ENCODE assay signal across 12 mouse cellular contexts in the genomic region with DNA sequence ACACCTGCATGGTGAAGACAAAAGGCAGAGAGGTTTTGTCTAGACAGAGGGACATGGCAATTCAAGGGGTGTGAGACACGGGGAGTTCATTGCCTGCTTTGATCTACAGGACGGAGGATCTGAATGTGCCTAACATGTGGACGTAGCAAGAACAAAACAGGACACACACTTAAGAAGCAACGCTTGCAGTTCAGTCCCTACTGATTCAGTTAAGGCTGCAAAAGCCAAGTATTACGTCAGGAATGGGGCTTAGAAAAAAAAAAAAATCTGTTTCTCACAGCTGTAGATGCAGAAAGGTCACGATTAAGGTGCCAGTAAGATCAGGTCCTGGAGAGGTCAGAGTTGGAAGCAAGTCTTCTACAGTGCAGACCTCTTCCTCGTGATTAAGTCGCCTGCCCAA. TPM values are rescaled to one million over a fixed set of nuclear protein-coding genes. Genes with fewer than 3 reads are reported as not detected.
DNase-seq lines count a peak whose midpoint lies in the region; ATAC-seq and TF ChIP-seq lines count a peak whose summit lies in the region.
"Had no signal": no experiment of that assay in that cellular context is flagged by ENCODE, and none has a peak within 500 bp of the region (broad histone marks: within the 10 kb centered on the region; RNA-seq: fewer than 3 reads in every experiment).

No protein-coding gene starts in this region.

- no peaks in the 10 kb centered on the region for H3K36me3 ChIP-seq in lung, postnatal 0 days (ENCODE audit: insufficient read depth, low read length)
- H3K36me3 ChIP-seq in limb, embryonic 10.5 days = no peaks in the 10 kb centered on the region
- H3K36me3 ChIP-seq in stomach, embryonic 16.5 days (ENCODE audit: control insufficient read depth, insufficient read depth, low read length) = no peaks in the 10 kb centered on the region

- H3K9me3 ChIP-seq in lung, postnatal 0 days (ENCODE audit: low read length) = no peaks in the 10 kb centered on the region
- no peaks in the 10 kb centered on the region for H3K9me3 ChIP-seq in limb, embryonic 10.5 days (replicated peaks)
- H3K9me3 ChIP-seq in stomach, embryonic 16.5 days (replicated peaks; ENCODE audit: control insufficient read depth, low read length) = no peaks in the 10 kb centered on the region

- 46% methylated on average over 8 of the region's 8 CpGs for whole genome bisulfite sequencing in lung, postnatal 0 days
- WGBS in limb, embryonic 10.5 days = 38% methylated on average over 8 of the region's 8 CpGs
- 39% methylated on average over 8 of the region's 8 CpGs for WGBS in stomach, embryonic 16.5 days

- DNase-seq in gastrocnemius, postnatal 25 days = peak; percentile 14
- DNase-seq in gastrocnemius, postnatal 36 days = no peak
- peak; percentile 11 for DNase-seq in lung, postnatal 0 days (ENCODE audit: low spot score)
- DNase-seq in lung, postnatal 4 days = no peak
- no peak for DNase-seq in limb, embryonic 10.5 days (ENCODE audit: low spot score)
- no peak for DNase-seq in kidney, adult 18-20 months
- no peak for DNase-seq in left cerebral cortex, adult 9 months (ENCODE audit: low spot score in 2 of 2)
- DNase-seq: liver, postnatal 0 days had no signal

- no peaks in the 10 kb centered on the region for H3K4me1 ChIP-seq in lung, postnatal 0 days (ENCODE audit: insufficient read depth, low read depth, low read length)
- H3K4me1 ChIP-seq in limb, embryonic 10.5 days = peaks cover 19% of the 10 kb centered on the region
- H3K4me1 ChIP-seq in stomach, embryonic 16.5 days (ENCODE audit: control insufficient read depth, insufficient read depth, low read length) = 0 out of 2 replicates have a peak, but pooled peaks cover 6% of the 10 kb centered on the region

- no peak overlapping the region for H3K4me3 ChIP-seq in lung, postnatal 0 days (ENCODE audit: low read depth, low read length)
- H3K4me3 ChIP-seq in limb, embryonic 10.5 days = no peak overlapping the region
- H3K4me3 ChIP-seq in stomach, embryonic 16.5 days (replicated peaks; ENCODE audit: low read length) = no peak overlapping the region
- H3K4me3 ChIP-seq: left cerebral cortex, adult 2 months had no signal

- no peak for ATAC-seq in lung, postnatal 0 days
- peak; percentile 38; the same call in 1 of the 2 replicates for ATAC-seq in stomach, embryonic 16.5 days (ENCODE audit: insufficient read depth, low FRiP score)
- ATAC-seq: liver, postnatal 0 days; Patski had no signal

- no peaks in the 10 kb centered on the region for H3K27me3 ChIP-seq in lung, postnatal 0 days (replicated peaks; ENCODE audit: insufficient read depth, low read length)
- H3K27me3 ChIP-seq in limb, embryonic 10.5 days (ENCODE audit: low read depth, poor library complexity, severe bottlenecking) = no peaks in the 10 kb centered on the region
- H3K27me3 ChIP-seq in stomach, embryonic 16.5 days (ENCODE audit: control insufficient read depth, insufficient read depth, low read length) = no peaks in the 10 kb centered on the region

- H3K4me2 ChIP-seq in lung, postnatal 0 days (replicated peaks; ENCODE audit: low read depth, low read length) = no peak overlapping the region
- H3K4me2 ChIP-seq in stomach, embryonic 16.5 days (ENCODE audit: low read depth, low read length) = no peak overlapping the region

- H3K9ac ChIP-seq in lung, postnatal 0 days (replicated peaks; ENCODE audit: low read depth) = no peak overlapping the region
- no peak overlapping the region for H3K9ac ChIP-seq in stomach, embryonic 16.5 days (ENCODE audit: low read length)
- H3K9ac ChIP-seq: forebrain, postnatal 0 days; liver, postnatal 0 days had no signal

- no peak for TF ChIP-seq CTCF in lung, postnatal 0 days (IDR thresholded peaks at IDR 0.05)

- TF ChIP-seq EP300 in lung, postnatal 0 days (IDR thresholded peaks at IDR 0.05) = no peak

- H3K27ac ChIP-seq in lung, postnatal 0 days (ENCODE audit: low read length) = no peak overlapping the region
- H3K27ac ChIP-seq in limb, embryonic 10.5 days = 0 out of 2 replicates have a peak overlapping the region, but pooled peaks have one; percentile 25
- H3K27ac ChIP-seq in stomach, embryonic 16.5 days (ENCODE audit: low read length) = peak overlapping the region; percentile 28; the same call in 1 of the 2 replicates
- H3K27ac ChIP-seq: left cerebral cortex, adult 2 months had no signal

- intact Hi-C loops in gastrocnemius, postnatal 36 days (cut with DNase I) = no loop called here

RNA-seq across cellular contexts. Expression of gene Gm527, which starts 14.5 kb away (rescaled TPM):
- 1 to 10 TPM; 2.0 to 3.3 TPM for total RNA-seq in gastrocnemius, postnatal 25 days (2021)
- total RNA-seq in gastrocnemius, postnatal 36 days (2021) = 1 to 10 TPM; 3.6 to 4.0 TPM
- polyA plus RNA-seq in lung, postnatal 0 days (2015; fragmentation: Nextera tagmentation; extraction: Ambion mirVana) = 2.5 and 3.2 TPM in 2 replicates
- polyA plus RNA-seq in limb, embryonic 10.5 days (2016; fragmentation: Nextera tagmentation; extraction: Ambion mirVana) = 1.6 and 2.1 TPM in 2 replicates
- polyA plus RNA-seq in stomach, embryonic 16.5 days (2015; fragmentation: Nextera tagmentation; extraction: Ambion mirVana) = 0.93 and 1.3 TPM in 2 replicates

Comparison
In these comparisons a context has a peak if more than half of its experiments do, and no peak if none do; other contexts are left out.
1. DNase-seq: peak in gastrocnemius, postnatal 25 days (single experiment) and lung, postnatal 0 days (single experiment); none in gastrocnemius, postnatal 36 days (0 of 2), lung, postnatal 4 days (0 of 2), limb, embryonic 10.5 days (single experiment), kidney, adult 18-20 months (single experiment) and left cerebral cortex, adult 9 months (0 of 2).